Mouse (Mus musculus) left cerebral cortex, postnatal 25 days (tissue): Measurements from ENCODE around the gene Eed. TPM values are rescaled to one million over a fixed set of nuclear protein-coding genes. Genes with fewer than 3 reads are reported as not detected.

Experiments
- DNase-seq, 2 experiments: peaks; one replicate each; pipeline ENCODE4 v3.0.0; 2022; ENCODE audit warnings: low spot score in 2 of 2, mixed read lengths in 1 of 2
- intact Hi-C: fragments of 180-260 bp; cut with DNase I; formaldehyde crosslinking; loops from one replicate; pipeline ENCODE4 v1.15.1; 2025
- total RNA-seq, 2 experiments: library from RNA; stranded (reverse); gene quantifications; 2 replicates each; pipeline ENCODE4 v1.2.3; 2021

The Eed gene
- total RNA-seq, 2 experiments from 2014 or later: 33.2 to 37.1 TPM

GRCm38 (mm10) chr7:89984421-89984820 lies 3.6 kb upstream of the Eed start:
- DNase-seq: no peak
- intact Hi-C loops: no loop called here

- intact Hi-C loops: no loop called here
Measured at GRCm38 (mm10) chr7:89983441-89983840, 2.7 kb upstream of the Eed start.

GRCm38 (mm10) chr7:89981557-89981956 lies 774 bp upstream of the Eed start:
- DNase-seq: no peak
- intact Hi-C loops: no loop called here

More at GRCm38 (mm10) chr7:89983441-89983840, 2.7 kb upstream of the Eed start:
- DNase-seq: no peak

- DNase-seq: no peak
- intact Hi-C loops: no loop called here
Measured at GRCm38 (mm10) chr7:89980133-89980484, 674 bp downstream of the Eed start.

GRCm38 (mm10) chr7:89979432-89980130 lies 1.2 kb downstream of the Eed start:
- intact Hi-C loops: no loop called here
- peak in 1 of 2 experiments; percentile 3 for DNase-seq

- intact Hi-C loops: no loop called here
- DNase-seq: no peak
Measured at GRCm38 (mm10) chr7:89976796-89977195, 4.0 kb downstream of the Eed start.

- intact Hi-C loops: no loop called here
- DNase-seq: no peak
Measured at GRCm38 (mm10) chr7:89975571-89975970, 5.2 kb downstream of the Eed start.

- no peak for DNase-seq
- intact Hi-C loops: no loop called here
Measured at GRCm38 (mm10) chr7:89967235-89967634, 13.5 kb downstream of the Eed start.

- DNase-seq: no peak
- intact Hi-C loops: no loop called here
Measured at GRCm38 (mm10) chr7:89966771-89967170, 14.0 kb downstream of the Eed start.

- intact Hi-C loops: no loop called here
- DNase-seq: no peak
Measured at GRCm38 (mm10) chr7:89963135-89963534, 17.6 kb downstream of the Eed start.

- intact Hi-C loops: no loop called here
- no peak for DNase-seq
Measured at GRCm38 (mm10) chr7:89957300-89957699, 23.5 kb downstream of the Eed start.

- intact Hi-C loops: no loop called here
Measured at GRCm38 (mm10) chr7:89954261-89954660, 26.5 kb downstream of the Eed start.

GRCm38 (mm10) chr7:89949403-89949802 lies 31.4 kb downstream of the Eed start:
- intact Hi-C loops: no loop called here

More at GRCm38 (mm10) chr7:89954261-89954660, 26.5 kb downstream of the Eed start:
- DNase-seq: no peak

GRCm38 (mm10) chr7:89948026-89948425 lies 32.8 kb downstream of the Eed start:
- intact Hi-C loops: no loop called here
- no peak for DNase-seq

More at GRCm38 (mm10) chr7:89949403-89949802, 31.4 kb downstream of the Eed start:
- DNase-seq: no peak

GRCm38 (mm10) chr7:89940571-89941463 lies 40.0 kb downstream of the Eed start, which contains the start of gene Hikeshi:
Gene Hikeshi, minus strand, starts transcription at chr7:89941204.
- DNase-seq: peak; percentile 94 to 98
- intact Hi-C loops: no loop called here

- intact Hi-C loops: no loop called here
Measured at GRCm38 (mm10) chr7:89939497-89940353, 41.1 kb downstream of the Eed start.

GRCm38 (mm10) chr7:89923441-89924180 lies 57.2 kb downstream of the Eed start:
- peak; percentile 49 to 89 for DNase-seq
- intact Hi-C loops: no loop called here

More at GRCm38 (mm10) chr7:89939497-89940353, 41.1 kb downstream of the Eed start:
- no peak for DNase-seq

GRCm38 (mm10) chr7:89917776-89918175 lies 63.0 kb downstream of the Eed start:
- intact Hi-C loops: no loop called here
- peak in 1 of 2 experiments; percentile 53 for DNase-seq

GRCm38 (mm10) chr7:89916711-89917110 lies 64.1 kb downstream of the Eed start:
- DNase-seq: no peak
- intact Hi-C loops: no loop called here
